Mouse (Mus musculus) thymus, adult 2 months (tissue): ENCODE data around the gene Vmn1r48.

Experiments
- CTCF ChIP-seq: fragments of 200-500 bp; IDR thresholded peaks from 2 replicates; pipeline ENCODE4 v1.5.1; 2012; ENCODE audit warnings: mild to moderate bottlenecking, control low read depth, low read length, moderate library complexity, borderline replicate concordance; ENCODE audit not compliant: control insufficient read depth, poor library complexity, insufficient read depth; ENCODE audit errors: extremely low read depth
- POLR2A ChIP-seq: fragments of 200-500 bp; IDR thresholded peaks from 2 replicates; pipeline ENCODE4 v1.6.1; 2012; ENCODE audit warnings: mild to moderate bottlenecking, low read length, control low read depth, moderate library complexity; ENCODE audit not compliant: control insufficient read depth, poor library complexity, insufficient read depth; ENCODE audit errors: extremely low read depth

- no peak for TF ChIP-seq POLR2A
- no peak for TF ChIP-seq CTCF
Observed at GRCm38 (mm10) chr6:90078406-90078805, 41.8 kb upstream of the Vmn1r48 start, which contains the start of gene Vmn1r49.
